In the genomic region with DNA sequence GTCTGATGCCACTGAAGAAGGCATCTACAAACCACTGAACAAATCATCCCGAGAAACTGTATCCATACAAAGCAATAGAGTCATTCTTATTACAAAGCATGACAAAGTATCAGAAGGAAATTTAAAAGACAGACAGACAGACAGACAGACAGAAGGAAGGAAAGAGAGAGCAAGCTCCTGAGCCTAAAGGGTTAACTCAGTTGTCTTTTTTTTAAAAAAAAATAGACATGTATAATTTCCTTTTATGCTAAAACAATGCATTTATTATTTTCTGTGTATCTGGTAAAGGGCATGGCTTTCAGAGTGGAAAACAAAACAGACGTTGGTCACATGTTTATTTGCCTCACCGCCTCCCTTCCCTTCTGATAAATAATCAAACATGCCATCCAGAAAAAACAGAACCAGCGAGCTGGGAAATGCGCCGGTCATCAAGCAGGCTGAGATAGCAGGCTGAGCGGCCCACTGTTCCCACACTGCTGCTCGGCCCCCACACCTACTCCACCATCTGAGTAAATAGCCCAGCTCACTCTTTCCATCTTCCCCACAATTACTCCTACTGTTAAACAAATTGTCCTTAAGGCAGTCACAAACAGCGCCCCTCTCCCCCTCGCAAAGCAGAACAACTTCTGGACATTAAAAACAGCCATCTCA, we compare ENCODE assay signal across 8 mouse cellular contexts.
A peak's percentile ranks its signal among the peaks of the same experiment; 100 is the strongest.
DNase-seq lines count a peak whose midpoint lies in the region; ATAC-seq lines count a peak whose summit lies in the region.

No protein-coding gene starts in this region.

- peak overlapping the region; percentile 92 for H3K27ac ChIP-seq in intestine, embryonic 14.5 days (ENCODE audit: low read depth)

- H3K36me3 ChIP-seq in intestine, embryonic 14.5 days (ENCODE audit: control insufficient read depth, insufficient read depth, low read length), result no peaks in the 10 kb centered on the region

- peak overlapping the region; percentile 62 for H3K9ac ChIP-seq in intestine, embryonic 14.5 days (ENCODE audit: low read length)

- H3K9me3 ChIP-seq in intestine, embryonic 14.5 days (ENCODE audit: control insufficient read depth, low read length), result no peaks in the 10 kb centered on the region

- H3K4me1 ChIP-seq in intestine, embryonic 14.5 days (replicated peaks; ENCODE audit: control insufficient read depth, insufficient read depth, low read length), result peaks cover 42% of the 10 kb centered on the region

- no peaks in the 10 kb centered on the region for H3K27me3 ChIP-seq in intestine, embryonic 14.5 days (replicated peaks; ENCODE audit: control insufficient read depth, insufficient read depth, low read length)

- DNase-seq in adrenal gland, postnatal 14 days, result peak; percentile 15
- DNase-seq in adrenal gland, adult 8-10 months, result no peak
- peak; percentile 67 for DNase-seq in 416B (ENCODE audit: low read depth)
- peak; percentile 63 for DNase-seq in intestine, embryonic 14.5 days (ENCODE audit: low spot score)
- peak; percentile 30 for DNase-seq in lung, postnatal 10 days
- DNase-seq in yolk sac, embryonic 10.5 days (ENCODE audit: low spot score), result no peak
- no peak for DNase-seq in gastrocnemius, adult 8-10 months (ENCODE audit: low spot score in 2 of 2)

- H3K4me2 ChIP-seq in intestine, embryonic 14.5 days (ENCODE audit: low read length), result peak overlapping the region; percentile 56

- 0 out of 2 replicates have a peak, but pooled peaks have one; percentile 15 for ATAC-seq in granulocyte monocyte progenitor cell, adult 5-6 weeks (replicated peaks; ENCODE audit: poor library complexity, severe bottlenecking)
- ATAC-seq in intestine, embryonic 14.5 days (replicated peaks; ENCODE audit: low FRiP score, low TSS enrichment, low read depth), result no peak

- 9% methylated on average over 10 of the region's 10 CpGs for WGBS in intestine, embryonic 14.5 days

- peak overlapping the region; percentile 43 for H3K4me3 ChIP-seq in intestine, embryonic 14.5 days (ENCODE audit: low read depth, low read length)

Comparison
In these comparisons a context has a peak if more than half of its experiments do, and no peak if none do; other contexts are left out.
1. DNase-seq: peak in adrenal gland, postnatal 14 days (single experiment), 416B (single experiment), intestine, embryonic 14.5 days (single experiment) and lung, postnatal 10 days (single experiment); none in adrenal gland, adult 8-10 months (single experiment), yolk sac, embryonic 10.5 days (single experiment) and gastrocnemius, adult 8-10 months (0 of 2).